Mouse (Mus musculus): ENCODE measurements around the gene Cck.

Gene Cck

DNA sequence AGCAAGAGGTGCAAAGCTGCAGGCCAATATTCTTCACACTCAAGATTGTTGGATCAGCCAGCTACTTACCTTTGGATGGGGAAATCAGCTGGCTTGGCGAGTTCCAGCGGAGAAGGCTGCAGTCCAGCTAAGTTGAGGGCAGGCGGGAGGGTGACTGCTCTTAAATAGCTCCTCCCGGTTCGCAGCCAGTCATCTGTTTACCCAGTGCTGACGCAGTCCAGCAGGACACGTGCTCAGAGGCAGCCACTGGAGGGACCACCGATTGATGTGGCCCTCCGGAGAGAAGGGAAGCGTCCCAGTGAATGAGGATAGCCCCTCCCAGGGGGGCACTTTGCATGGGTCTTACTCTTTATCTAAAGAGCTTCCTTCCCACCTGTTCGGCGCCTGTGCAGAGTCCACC lies at the start of gene Cck:
TSS of gene Cck (minus strand) at position 166 of the 400 bp plus-strand sequence.
- no peak for DNase-seq (ENCODE audit: low spot score)

- no peak for DNase-seq (ENCODE audit: low spot score)
These were observed 46.0 kb upstream of the Cck start for GRCm38 (mm10) chr9:121541530-121541929.

GRCm38 (mm10) chr9:121532626-121533025 lies 37.1 kb upstream of the Cck start:
- no peak for DNase-seq (ENCODE audit: low spot score)

GRCm38 (mm10) chr9:121528605-121529357 lies 33.3 kb upstream of the Cck start:
- no peak for DNase-seq (ENCODE audit: low spot score)

GRCm38 (mm10) chr9:121526171-121526570 lies 30.7 kb upstream of the Cck start:
- no peak for DNase-seq (ENCODE audit: low spot score)

- DNase-seq (ENCODE audit: low spot score): no peak
These were observed 24.6 kb upstream of the Cck start for GRCm38 (mm10) chr9:121520047-121520446.

DNA sequence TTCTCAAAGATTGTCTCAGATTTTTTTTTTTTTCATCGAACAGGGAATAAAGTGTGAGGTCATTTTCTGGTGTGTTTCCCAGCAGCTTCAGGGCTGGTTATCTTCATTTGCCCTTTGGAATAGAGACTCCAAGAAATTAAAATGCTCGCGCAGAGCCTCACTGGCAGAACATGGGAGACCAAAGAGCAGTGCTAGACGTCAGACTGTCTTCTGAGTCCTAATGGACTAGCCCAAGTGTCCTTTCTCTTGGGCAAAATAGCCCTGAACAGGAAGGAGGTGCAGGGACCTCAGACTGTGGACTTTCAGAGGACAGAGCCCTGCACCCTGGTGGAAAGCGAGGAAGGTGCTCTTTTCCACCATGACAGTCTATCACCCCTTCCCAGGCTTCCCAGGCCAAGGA lies 19.0 kb upstream of the Cck start:
- DNase-seq (ENCODE audit: low spot score): no peak

DNA sequence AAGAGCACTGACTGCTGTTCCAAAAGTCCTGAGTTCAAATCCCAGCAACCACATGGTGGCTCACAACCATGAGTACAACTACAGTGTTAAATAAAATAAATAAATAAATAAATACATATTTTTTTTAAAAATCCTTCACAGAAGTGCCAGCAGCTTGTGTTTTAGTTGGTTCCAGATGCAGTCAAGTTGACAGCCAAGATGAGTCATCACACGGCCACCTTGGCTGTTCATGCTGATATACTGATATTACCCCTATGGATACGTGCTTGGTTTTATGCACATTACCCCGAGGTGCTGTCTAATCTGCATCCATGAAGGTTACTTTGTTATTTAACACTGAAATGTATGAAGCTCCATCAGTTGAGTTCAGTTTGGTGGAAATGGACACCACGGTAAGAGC lies 16.4 kb upstream of the Cck start:
- DNase-seq (ENCODE audit: low spot score): no peak

DNA sequence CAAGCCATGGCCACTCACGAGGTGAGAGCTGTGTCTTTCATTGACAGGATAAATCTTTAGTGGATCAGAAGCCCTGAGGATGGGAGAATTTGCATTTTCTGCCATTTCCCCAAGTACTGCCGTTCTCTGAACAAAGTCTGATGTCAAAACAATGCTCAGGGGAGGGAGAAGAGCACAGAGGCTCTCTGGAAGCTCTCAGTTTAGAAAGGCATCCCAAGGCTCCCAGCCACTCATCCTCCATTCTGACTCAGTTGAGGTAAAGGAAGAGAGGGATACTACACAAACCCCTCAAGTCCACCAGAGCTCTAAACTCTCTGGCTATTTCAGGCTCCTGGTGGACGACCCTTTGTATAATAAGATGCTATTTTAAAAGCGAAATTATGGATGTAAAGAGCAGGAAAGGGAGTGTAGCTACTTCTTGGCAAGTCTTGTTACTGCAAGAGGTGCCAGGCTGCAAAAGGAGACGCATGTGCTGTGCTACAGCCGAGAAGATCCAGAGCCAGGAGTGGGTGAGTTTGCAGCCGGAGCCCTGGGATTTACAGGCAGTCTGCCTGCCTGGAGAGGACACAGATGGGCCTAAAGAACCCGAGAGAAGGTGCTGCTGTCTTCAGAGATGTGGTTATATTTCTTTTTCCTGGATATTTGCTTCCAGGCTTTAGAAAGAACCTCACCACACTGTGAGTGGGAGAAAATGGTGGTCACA lies 11.1 kb upstream of the Cck start:
- DNase-seq (ENCODE audit: low spot score): no peak

GRCm38 (mm10) chr9:121505346-121505745 lies 9.9 kb upstream of the Cck start:
- DNase-seq (ENCODE audit: low spot score): no peak

- DNase-seq (ENCODE audit: low spot score): no peak
These were observed 608 bp upstream of the Cck start for GRCm38 (mm10) chr9:121496102-121496501.

DNA sequence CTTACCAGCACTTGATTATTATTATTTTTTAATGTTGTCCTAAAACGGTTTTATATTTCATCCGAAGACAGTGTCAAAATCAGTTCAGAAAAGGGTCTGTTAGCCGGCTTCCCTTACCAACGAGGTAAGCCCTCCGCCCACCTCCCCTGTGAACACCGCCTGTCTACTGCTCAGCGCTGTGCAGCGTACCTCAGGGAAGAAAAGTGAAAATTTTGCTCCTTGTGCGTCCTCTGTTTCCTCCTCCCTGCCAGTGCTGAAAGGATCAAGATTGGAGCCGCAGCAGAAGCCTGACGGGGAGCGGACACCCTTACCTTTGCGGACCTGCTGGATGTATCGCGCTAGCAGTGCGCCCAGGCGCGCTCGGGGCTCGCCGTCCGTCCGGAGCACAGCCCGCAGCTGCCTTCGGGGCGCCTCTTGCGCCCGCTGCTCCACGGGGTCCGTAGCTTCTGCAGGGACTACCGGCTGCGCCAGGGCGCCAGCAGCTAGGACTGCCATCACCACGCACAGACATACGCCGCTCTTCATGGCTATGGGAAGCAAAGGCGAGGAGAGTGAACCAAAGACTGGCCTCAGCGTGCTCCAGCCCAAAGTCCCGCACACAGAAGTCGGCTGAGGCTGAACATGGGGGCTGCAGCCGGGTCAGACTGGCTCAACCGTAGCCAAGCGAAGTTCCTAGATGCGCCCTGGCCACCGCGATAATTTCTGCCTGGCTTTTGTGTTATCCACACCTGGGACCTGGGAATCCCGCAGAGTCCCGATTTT lies 1.3 kb downstream of the Cck start:
- DNase-seq (ENCODE audit: low spot score): no peak

DNA sequence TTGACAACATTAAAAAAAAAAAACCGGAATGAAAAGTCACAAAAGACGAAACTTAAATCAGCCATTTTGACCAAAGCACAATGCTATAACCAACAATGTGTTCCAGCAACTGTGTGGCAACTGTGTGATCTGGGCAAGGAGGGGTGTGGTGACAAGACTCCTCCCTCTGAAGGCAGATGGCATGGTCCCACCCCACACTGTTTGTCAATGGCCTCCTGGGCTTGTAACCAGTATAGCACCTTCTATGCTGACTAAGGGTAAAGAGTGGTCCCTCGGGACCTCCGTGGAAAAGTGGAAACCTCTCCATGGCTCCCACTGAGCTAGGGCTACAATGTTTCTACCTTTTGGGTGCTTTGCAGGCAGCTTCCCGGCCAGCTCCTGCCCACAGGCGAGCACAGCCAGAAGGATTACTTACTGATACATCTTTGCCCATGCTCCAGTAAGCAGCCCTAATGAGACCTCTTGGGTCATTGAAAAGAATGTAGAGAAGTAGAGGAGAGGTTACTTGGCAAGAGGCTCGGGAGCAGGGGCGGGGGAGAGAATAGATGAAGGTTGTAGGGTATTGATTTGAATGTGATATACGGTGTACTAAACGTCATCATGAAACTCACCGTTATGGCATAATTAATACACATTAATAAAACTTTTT lies 3.8 kb downstream of the Cck start:
- DNase-seq (ENCODE audit: low spot score): no peak

- no peak for DNase-seq (ENCODE audit: low spot score)
These were observed 8.3 kb downstream of the Cck start for GRCm38 (mm10) chr9:121487216-121487615.

DNA sequence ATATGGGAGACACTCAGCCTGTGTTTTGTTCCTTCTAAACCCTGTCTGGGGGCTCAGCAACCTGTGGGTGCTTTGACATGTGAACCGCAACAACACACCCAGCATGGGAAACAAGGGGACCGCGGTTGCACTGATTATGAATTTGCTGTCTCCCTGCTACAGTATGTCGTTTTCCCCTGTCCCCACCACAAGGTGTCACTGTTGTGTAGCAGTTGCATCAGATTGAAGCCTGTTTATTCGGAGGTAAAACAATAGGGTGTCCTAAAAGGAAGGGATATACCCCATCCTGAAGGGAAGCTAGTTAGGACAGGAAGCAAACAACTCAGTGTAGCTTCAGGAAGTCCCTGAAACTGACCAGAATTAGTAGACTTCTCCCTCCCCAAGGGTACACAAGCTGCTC lies 16.0 kb downstream of the Cck start:
- DNase-seq (ENCODE audit: low spot score): peak; percentile 75

DNA sequence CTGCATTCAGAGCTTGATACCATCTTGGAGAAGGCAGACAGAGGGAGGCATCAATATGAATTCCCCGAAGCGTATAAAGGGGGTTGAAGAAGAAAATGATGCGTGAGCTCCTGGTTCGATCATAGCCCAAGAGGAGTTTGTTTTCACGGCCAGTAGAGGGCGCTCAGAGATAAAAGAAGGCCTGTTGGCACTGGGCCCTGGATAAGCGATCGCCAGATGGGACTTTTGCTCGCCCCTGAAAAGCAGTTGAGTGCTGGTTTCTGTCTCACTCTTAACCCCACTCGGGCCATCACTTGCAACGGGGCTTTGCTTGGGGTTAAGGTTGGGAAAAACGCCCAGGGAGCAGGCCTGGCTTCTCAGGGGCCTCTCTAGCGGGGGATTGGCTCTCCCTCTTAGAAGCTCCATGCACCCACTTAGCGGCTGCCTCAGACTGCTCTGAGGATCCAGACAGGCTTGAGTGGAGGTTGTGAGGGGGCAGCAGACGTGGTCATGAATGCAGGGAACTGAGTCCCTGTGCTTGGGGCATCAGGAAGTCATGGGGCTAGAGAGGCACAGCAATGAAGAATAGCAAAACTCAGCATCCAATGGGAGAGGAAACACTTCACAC lies 18.1 kb downstream of the Cck start:
- DNase-seq (ENCODE audit: low spot score): peak; percentile 86

DNA sequence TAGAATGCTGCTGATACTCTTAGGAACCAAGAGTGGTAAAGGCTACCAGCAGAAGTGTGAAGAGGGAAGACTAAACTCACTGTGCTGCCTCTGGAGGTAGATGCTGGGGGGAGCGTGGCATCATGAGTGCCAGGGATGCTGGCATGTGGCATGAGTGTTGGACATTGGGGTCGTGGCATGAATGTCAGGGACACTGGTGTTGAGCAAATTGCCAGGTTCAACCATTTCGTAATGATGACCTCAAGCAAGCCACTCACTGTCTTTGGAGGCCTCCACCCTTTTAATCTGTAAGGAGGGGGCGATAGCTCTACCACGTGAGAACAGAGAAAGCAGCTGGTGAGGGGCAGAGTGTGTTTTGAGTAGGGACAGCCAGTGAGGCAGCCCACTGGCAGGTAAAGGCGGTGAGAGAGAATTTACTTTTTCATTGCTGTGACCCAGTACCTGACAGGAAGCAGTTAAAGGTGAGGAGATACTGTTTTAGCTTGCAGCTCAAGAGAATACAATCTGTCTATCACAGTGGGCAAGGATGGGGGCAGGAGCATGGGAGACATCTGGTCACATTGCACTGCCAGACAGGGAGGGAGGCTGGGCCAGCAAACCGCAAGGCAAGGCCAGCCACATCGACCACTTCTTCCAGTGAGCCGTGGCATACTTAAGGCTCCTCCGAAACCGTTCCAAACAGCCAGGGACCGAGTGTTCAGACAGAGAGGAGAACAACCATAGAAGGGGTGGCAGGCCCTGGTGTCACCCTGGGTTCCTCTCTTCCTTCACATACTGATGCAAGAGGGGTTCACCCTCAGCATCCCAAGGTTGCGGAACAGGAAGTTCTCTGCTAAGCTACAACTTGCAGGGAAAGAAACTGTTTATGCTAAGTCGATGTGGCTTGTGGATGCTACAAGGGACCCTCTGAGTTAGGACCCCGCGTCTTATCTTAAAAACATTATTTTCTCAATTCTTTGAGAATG lies 19.7 kb downstream of the Cck start:
- no peak for DNase-seq (ENCODE audit: low spot score)

DNA sequence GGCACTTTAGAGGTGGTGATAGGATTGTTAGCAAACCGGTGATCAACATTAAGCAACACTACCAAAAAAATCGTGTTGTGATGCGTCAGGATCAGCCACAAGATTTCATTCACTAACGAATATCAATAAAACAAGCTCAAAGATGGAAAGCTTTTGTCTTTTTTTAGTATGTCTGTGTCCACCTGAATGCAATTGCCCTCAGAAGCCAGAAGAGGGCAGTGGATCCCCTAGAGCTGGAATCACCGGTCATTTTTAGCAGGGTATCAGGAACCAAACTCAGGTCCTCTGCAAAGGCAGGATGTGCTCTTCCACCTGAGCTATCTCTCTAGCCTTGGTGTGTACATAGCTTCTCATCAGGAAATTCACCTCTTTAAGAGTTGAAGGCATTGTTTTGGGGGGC lies 20.7 kb downstream of the Cck start:
- DNase-seq (ENCODE audit: low spot score): no peak

- no peak for DNase-seq (ENCODE audit: low spot score)
These were observed 25.8 kb downstream of the Cck start for GRCm38 (mm10) chr9:121469711-121470110.

- peak; percentile 60 for DNase-seq (ENCODE audit: low spot score)
These were observed 28.0 kb downstream of the Cck start for GRCm38 (mm10) chr9:121467460-121467859.

GRCm38 (mm10) chr9:121460527-121460926 lies 35.0 kb downstream of the Cck start:
- no peak for DNase-seq (ENCODE audit: low spot score)

Data from testis, postnatal 10 days (tissue).